Comparison of ENCODE assay signal across 7 mouse cellular contexts in genomic region chr19:37814089-37815073, GRCm38 (mm10).
DNase-seq lines count a peak whose midpoint lies in the region; ATAC-seq and TF ChIP-seq lines count a peak whose summit lies in the region.

No protein-coding gene starts in this region.

- no peak for ATAC-seq in heart, embryonic 14.5 days (ENCODE audit: insufficient number of reproducible peaks, insufficient read depth, low FRiP score, low read depth)
- ATAC-seq in kidney, embryonic 16.5 days (ENCODE audit: low FRiP score, low TSS enrichment) = peak; percentile 40; the same call in 1 of the 2 replicates
- ATAC-seq in stomach, embryonic 14.5 days (ENCODE audit: insufficient number of reproducible peaks, insufficient read depth, low FRiP score, low read depth) = no peak

- WGBS in heart, embryonic 14.5 days = 7% methylated on average over 19 of the region's 19 CpGs
- WGBS in kidney, embryonic 16.5 days = 9% methylated on average over 19 of the region's 19 CpGs
- 12% methylated on average over 19 of the region's 19 CpGs for WGBS in stomach, embryonic 14.5 days

- H3K27ac ChIP-seq in bone marrow macrophage, adult 2 months (ENCODE audit: insufficient read depth, low read depth, low read length) = no peak overlapping the region
- peak overlapping the region in 1 of 2 experiments; percentile 8; a peak in 1 of 4 replicates for H3K27ac ChIP-seq in heart, embryonic 14.5 days (replicated peaks in 1 of 2; ENCODE audit: control insufficient read depth in 1 of 2, insufficient read depth in 1 of 2, low read depth in 2 of 2, low read length in 2 of 2)
- H3K27ac ChIP-seq in kidney, embryonic 16.5 days (ENCODE audit: low read length) = no peak overlapping the region
- 0 out of 2 replicates have a peak overlapping the region, but pooled peaks have one; percentile 10 for H3K27ac ChIP-seq in stomach, embryonic 14.5 days (ENCODE audit: low read length)

- peaks cover 5% of the 10 kb centered on the region; the same call in 1 of the 2 replicates for H3K4me1 ChIP-seq in bone marrow macrophage, adult 2 months (ENCODE audit: control insufficient read depth, insufficient read depth, low read length)
- peaks cover 9 to 12% of the 10 kb centered on the region in 2 experiments for H3K4me1 ChIP-seq in heart, embryonic 14.5 days (ENCODE audit: control insufficient read depth in 2 of 2, insufficient read depth in 2 of 2, low read length in 2 of 2)
- H3K4me1 ChIP-seq in kidney, embryonic 16.5 days (ENCODE audit: insufficient read depth, low read length) = peaks cover 21% of the 10 kb centered on the region
- H3K4me1 ChIP-seq in stomach, embryonic 14.5 days (ENCODE audit: control insufficient read depth, insufficient read depth, low read length) = peaks cover 4% of the 10 kb centered on the region; the same call in 1 of the 2 replicates

- peak overlapping the region; percentile 56 for H3K4me2 ChIP-seq in heart, embryonic 14.5 days (ENCODE audit: low read length)
- H3K4me2 ChIP-seq in kidney, embryonic 16.5 days (replicated peaks; ENCODE audit: low read depth, low read length) = peak overlapping the region; percentile 50
- peak overlapping the region; percentile 30 for H3K4me2 ChIP-seq in stomach, embryonic 14.5 days (replicated peaks; ENCODE audit: low read depth, low read length)

- no peak for TF ChIP-seq CTCF in bone marrow macrophage, adult 2 months (IDR thresholded peaks at IDR 0.05; ENCODE audit: low read depth, low read length)

- H3K4me3 ChIP-seq in bone marrow macrophage, adult 2 months (ENCODE audit: insufficient read depth, low read length) = peak overlapping the region; percentile 22; the same call in 1 of the 2 replicates
- peak overlapping the region; percentile 5 to 17; a peak in 3 of 4 replicates for H3K4me3 ChIP-seq in heart, embryonic 14.5 days (ENCODE audit: control insufficient read depth in 1 of 2, insufficient read depth in 1 of 2, low read depth in 1 of 2, low read length in 2 of 2)
- peak overlapping the region; percentile 14; the same call in 1 of the 2 replicates for H3K4me3 ChIP-seq in kidney, embryonic 16.5 days (ENCODE audit: low read length)
- H3K4me3 ChIP-seq in stomach, embryonic 14.5 days (ENCODE audit: low read depth, low read length) = no peak overlapping the region

- no peaks in the 10 kb centered on the region for H3K27me3 ChIP-seq in heart, embryonic 14.5 days (ENCODE audit: control insufficient read depth, insufficient read depth, low read length)
- H3K27me3 ChIP-seq in kidney, embryonic 16.5 days (ENCODE audit: insufficient read depth, low read length) = no peaks in the 10 kb centered on the region
- no peaks in the 10 kb centered on the region for H3K27me3 ChIP-seq in stomach, embryonic 14.5 days (ENCODE audit: control insufficient read depth, insufficient read depth, low read length)

- TF ChIP-seq POLR2A in bone marrow macrophage, adult 2 months (IDR thresholded peaks at IDR 0.05; ENCODE audit: borderline replicate concordance, low read depth, low read length) = no peak

- H3K9me3 ChIP-seq in heart, embryonic 14.5 days (ENCODE audit: control insufficient read depth, low read length) = 0 out of 2 replicates have a peak, but pooled peaks cover 2% of the 10 kb centered on the region
- H3K9me3 ChIP-seq in kidney, embryonic 16.5 days (ENCODE audit: low read length) = 0 out of 2 replicates have a peak, but pooled peaks cover 4% of the 10 kb centered on the region
- H3K9me3 ChIP-seq in stomach, embryonic 14.5 days (ENCODE audit: control insufficient read depth, low read depth, low read length) = no peaks in the 10 kb centered on the region; the same call in 1 of the 2 replicates

- peak; percentile 49 for DNase-seq in NIH3T3 (ENCODE audit: low read depth)
- DNase-seq in lung, postnatal 25 days (ENCODE audit: low spot score) = peak; percentile 13
- no peak for DNase-seq in urinary bladder, adult 18-20 months (ENCODE audit: low spot score in 2 of 2)

- H3K36me3 ChIP-seq in heart, embryonic 14.5 days (ENCODE audit: control insufficient read depth, insufficient read depth, low read length) = no peaks in the 10 kb centered on the region
- H3K36me3 ChIP-seq in kidney, embryonic 16.5 days (ENCODE audit: insufficient read depth, low read length) = no peaks in the 10 kb centered on the region
- H3K36me3 ChIP-seq in stomach, embryonic 14.5 days (ENCODE audit: control insufficient read depth, insufficient read depth, low read length) = no peaks in the 10 kb centered on the region

- H3K9ac ChIP-seq in heart, embryonic 14.5 days (ENCODE audit: low read length) = peak overlapping the region; percentile 26; the same call in 1 of the 2 replicates
- peak overlapping the region; percentile 26; the same call in 1 of the 2 replicates for H3K9ac ChIP-seq in kidney, embryonic 16.5 days (replicated peaks; ENCODE audit: low read length)
- no peak overlapping the region for H3K9ac ChIP-seq in stomach, embryonic 14.5 days (replicated peaks; ENCODE audit: low read depth, low read length)

Comparison
In these comparisons a context has a peak if more than half of its experiments do, and no peak if none do; other contexts are left out.
1. DNase-seq: peak in NIH3T3 (single experiment) and lung, postnatal 25 days (single experiment); none in urinary bladder, adult 18-20 months (0 of 2).
2. Peak in every context shown above with its lines, with median percentiles within 50 percentile points of each other: H3K4me2 ChIP-seq.